Mouse (Mus musculus) T-helper 1 cell (primary cell): ENCODE measurements around the gene Entpd7.

Experiments
- in situ Hi-C: fragments of 300-600 bp; cut with MboI, MseI; formaldehyde crosslinking; loops from one replicate; pipeline ENCODE4 v1.15.1; 2025; ENCODE audit warnings: high pct_unique_total_duplicates

Gene Entpd7

GRCm38 (mm10) chr19:43674316-43674689 lies 15.2 kb upstream of the Entpd7 start:
- in situ Hi-C loops: loop anchor here (10.0 kb wide), 1 partner anchor 600 kb away; no protein-coding TSS in a partner anchor

DNA sequence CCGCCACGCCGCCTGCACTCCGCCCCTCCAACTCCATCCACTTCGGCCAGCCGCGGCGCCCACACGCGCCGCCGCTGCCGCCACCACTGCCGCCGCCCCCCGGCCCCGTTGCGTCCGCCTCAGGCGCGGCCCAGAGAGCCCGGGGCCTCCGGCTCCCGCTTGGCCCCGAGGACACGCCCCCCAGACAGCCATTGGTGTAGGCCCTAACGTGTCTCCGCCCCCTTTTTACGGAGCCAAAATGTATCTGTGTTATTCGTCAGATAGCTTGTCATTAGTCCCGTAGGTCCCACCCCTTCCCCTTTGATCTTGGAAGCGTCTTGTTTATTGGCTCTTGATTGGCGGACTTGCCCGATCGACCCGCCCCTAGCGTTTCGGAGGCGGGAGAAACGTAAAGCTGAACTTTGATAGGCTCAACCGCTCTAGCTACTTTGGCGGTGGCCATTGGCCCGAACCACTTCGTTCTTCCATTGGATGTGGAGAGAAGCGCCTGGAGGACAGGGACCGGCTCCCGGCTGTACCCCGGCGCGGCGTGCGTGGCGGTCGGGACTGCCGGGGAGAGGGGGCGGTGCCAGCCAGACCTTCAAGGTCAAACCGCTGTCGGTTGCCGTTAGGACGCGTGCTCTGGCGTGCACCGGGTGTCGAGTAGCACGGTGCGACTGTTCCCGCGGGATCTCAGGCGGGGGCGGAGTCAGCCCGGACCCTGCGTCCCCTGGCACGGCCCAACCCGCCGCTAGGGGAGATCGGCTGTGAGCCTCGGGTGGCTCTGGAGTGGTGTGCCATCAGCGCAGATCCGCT lies 14.5 kb upstream of the Entpd7 start, which contains the start of gene Slc25a28:
Gene Slc25a28, minus strand, starts transcription at position 152 of the 795 bp plus-strand sequence.
- in situ Hi-C loops: loop anchor here (10.0 kb wide), 1 partner anchor 600 kb away; no protein-coding TSS in a partner anchor

DNA sequence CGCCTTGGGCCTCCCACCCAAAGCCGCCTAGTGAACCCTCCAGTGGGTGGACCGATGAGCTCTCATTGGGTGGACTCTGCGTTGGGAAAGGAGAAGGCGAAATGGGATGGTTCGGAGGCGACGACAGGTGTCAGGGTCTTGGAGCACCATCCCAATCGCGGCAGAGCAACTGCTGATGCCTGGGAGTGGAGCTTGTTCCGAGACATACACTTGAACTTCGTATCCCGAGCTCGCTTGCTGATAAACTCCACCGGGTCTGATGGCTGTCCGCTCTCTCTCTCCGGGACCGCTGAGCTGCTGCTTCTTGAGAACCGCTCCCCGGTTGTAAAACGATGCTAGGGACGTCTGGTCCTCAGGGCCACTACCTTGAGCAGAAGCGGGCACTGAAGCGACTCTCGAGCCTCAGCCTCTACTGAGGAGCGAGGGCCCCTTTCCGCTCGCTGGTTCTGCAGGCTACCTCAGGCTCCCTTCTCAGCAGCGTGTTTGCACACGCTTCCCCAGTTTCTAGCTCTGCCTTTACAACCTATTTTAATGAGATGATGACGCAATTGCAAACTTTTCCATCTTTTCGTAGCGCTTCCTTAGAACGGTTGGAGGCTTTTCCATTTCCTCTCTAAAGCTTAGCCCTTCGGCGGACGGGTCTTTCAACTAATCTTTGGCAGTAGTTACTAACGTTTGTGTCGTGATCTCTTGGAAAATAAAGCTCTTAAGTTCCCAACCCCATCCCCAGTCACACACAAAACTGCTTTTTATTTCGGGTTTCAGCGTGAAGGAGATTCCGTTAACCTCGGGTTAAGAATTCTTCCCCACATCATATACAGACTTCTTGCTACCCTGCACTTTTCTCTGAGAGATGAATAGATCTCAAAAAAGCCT lies 13.7 kb upstream of the Entpd7 start:
- in situ Hi-C loops: loop anchor here (10.0 kb wide), 1 partner anchor 599 kb away; no protein-coding TSS in a partner anchor

DNA sequence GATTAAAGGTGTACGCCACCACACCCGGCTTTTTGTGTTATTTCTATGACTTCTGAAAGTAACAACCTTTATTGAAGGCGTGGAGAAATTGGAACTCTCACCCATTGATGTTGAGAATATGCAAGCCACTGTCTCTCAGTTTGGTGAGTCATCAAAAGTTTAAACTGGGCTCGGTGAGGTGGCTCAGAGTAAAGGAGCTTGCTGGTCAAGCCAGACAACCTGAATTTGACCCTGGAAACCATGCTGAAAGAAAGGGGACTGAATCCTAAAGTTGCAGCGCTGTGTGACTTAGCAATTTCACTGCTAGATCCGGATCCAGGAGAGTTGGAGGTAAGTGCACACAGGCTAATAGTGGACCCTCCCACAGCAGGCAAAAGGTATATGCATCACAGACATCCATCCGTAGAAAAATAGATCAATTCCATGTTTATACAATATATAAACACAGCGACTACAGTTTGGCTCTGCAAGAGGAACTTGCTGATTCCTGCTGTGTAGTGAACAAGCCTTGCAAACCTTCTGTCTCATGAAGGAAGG lies 10.9 kb upstream of the Entpd7 start:
- in situ Hi-C loops: loop anchor here (10.0 kb wide), 1 partner anchor 596 kb away; no protein-coding TSS in a partner anchor

GRCm38 (mm10) chr19:43679474-43679981 lies 9.9 kb upstream of the Entpd7 start:
- in situ Hi-C loops: loop anchor here (10.0 kb wide), 1 partner anchor 595 kb away; no protein-coding TSS in a partner anchor

- in situ Hi-C loops: loop anchor here (10.0 kb wide), 2 partner anchors 1393 to 1607 kb away; partner anchors contain the start of gene Kazald1
Measured at GRCm38 (mm10) chr19:43681541-43681940, 7.9 kb upstream of the Entpd7 start.

DNA sequence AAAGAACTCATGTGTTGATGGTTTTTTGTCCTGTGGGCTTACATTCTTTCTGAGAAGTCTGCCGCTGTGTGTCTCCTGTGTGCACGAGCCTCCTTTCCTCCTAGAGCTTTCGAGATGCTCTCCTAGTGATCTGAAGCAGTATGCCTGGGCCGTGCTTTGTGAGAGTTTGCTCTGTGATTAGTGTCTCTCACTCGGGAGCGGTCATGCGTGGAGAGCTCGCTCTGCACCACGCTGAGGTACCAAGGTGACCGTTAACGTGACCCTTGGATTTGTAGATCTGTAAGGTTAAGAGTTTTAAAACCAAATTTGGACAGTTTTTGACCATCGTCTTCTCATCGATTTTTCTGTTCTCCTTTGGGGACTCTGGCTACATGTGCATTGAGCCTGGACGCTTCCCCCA lies 3.3 kb downstream of the Entpd7 start:
- in situ Hi-C loops: no loop called here

- in situ Hi-C loops: no loop called here
Measured at GRCm38 (mm10) chr19:43695514-43695964, 6.1 kb downstream of the Entpd7 start.

GRCm38 (mm10) chr19:43697666-43698370 lies 8.3 kb downstream of the Entpd7 start:
- in situ Hi-C loops: no loop called here

DNA sequence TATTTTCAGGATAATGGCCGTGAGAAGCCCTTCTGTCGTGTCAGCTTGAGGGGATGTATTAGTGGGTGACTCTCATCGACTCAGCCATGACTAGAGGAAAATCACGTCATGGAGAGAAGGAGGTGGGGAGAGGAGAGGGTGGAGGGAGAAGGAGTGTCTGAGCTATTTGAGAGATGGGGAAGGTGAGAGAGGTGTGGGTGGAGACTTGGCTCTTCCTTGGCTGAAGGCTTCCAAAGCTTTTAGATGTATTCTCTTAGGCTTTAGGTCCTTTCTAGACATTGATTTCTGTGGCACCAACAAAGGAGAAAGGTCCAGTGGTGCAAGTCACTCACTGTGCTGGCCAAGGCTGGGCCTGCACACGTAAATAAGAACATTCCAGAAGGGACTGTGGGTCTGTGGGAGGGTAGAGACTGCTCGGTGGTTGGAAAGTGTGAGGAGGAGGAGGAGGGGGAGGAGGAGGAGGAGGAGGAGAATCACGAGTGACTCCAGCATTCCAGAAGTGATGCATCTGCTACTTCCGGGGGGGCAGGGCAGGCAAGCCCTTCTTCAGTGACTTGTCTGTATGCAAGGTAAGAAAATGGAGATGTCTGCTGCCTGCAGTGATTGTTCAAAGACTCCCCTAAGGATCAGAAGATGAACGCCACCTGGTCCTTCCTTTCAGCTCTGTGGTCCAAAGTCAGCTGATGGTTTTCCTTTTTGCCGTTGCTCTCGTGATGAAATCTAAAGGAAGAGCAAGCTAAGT lies 9.7 kb downstream of the Entpd7 start:
- in situ Hi-C loops: no loop called here

DNA sequence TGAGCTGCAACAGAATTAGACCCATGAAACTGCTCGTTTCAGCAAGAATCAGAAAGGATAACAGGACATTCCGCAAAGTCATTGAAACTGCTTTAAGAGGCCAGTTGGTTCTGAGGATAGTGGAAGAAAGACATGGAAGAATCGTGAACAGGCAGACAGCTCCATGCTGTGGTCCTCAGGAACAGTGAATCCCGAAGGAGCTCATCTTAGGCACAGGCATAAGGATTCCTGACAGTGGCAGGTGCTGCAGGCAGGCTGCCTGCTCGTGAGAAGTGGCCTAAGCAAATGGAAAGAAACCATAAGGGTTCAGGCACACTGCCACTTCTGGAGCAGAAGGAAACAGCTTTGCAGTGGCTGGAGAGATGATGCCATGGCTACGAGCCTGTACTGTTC lies 10.3 kb downstream of the Entpd7 start:
- in situ Hi-C loops: no loop called here

GRCm38 (mm10) chr19:43704211-43704610 lies 14.7 kb downstream of the Entpd7 start:
- in situ Hi-C loops: no loop called here

GRCm38 (mm10) chr19:43704787-43705497 lies 15.5 kb downstream of the Entpd7 start:
- in situ Hi-C loops: no loop called here

DNA sequence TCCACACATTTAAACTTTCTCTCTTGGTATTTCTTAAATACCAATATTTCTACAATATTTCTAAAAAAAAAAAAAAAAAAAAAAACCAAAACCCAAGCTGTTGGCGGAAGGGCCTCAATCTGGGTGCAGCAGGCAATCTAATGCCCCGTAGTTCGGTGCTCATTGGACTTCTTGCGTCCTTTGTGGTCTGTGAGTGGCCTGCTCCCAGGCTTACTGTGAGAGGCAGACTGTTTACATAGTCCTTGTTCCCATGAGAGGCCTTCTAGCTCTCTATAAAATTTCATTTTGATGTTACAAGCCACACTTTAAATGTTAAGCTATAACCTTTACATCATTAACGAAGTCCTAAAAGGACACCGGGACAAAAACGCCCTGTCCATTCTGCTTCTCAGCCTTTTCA lies 18.7 kb downstream of the Entpd7 start:
- in situ Hi-C loops: no loop called here

DNA sequence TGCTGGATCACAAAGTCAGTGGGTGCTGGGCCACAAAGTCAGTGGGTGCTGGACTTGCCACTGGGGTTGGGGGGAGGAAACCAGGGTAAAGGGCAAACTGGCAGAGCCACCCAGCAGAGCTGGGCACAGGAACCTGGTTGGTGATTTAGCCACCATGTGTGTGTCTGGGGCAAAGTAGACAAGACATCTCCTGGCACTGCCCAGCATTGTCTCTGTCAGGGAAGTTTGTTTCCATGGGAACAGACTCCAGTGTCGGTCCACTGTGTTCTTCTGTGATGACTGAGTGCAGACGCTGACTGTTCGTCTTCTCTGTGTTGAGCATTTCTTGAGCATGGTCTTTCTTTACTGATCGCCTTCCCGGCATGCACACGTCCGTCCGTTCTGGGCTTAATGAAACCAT lies 19.8 kb downstream of the Entpd7 start:
- in situ Hi-C loops: no loop called here

- in situ Hi-C loops: no loop called here
Measured at GRCm38 (mm10) chr19:43711159-43711916, 21.9 kb downstream of the Entpd7 start.

DNA sequence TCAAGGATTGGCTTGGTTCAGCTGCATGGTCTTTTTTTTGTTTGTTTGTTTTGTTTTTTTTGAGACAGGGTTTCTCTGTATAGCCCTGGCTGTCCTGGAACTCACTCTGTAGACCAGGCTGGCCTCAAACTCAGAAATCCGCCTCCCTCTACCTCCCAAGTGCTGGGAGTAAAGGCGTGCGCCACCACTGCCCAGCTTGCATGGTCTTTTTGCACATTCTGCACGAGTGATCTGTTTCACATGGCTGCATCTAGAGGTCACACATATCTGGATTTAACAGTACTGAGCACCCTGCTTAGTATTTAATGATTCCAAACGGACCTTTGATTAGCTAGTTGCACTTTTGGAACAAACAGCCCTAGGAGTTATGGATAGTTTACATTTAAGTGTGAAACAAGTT lies 22.5 kb downstream of the Entpd7 start:
- in situ Hi-C loops: no loop called here

DNA sequence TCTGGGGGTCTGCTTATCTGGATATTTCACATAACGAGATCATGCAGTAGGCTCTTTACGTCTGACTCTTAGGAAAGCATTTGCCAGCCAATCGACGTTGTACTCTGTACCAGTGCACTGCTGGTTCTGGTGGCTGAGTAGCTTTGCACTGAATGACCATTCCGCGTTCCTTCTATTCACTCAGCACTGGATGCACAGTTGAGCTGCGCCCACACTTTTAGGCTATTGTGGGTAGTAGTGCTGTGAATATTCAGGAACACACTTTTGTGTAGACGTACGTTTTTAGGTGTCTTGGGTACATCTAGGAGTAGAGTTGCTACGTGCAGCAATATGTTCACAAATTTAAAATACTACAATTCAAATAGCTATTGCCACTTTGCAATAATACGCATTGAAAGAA lies 30.6 kb downstream of the Entpd7 start:
- in situ Hi-C loops: no loop called here

DNA sequence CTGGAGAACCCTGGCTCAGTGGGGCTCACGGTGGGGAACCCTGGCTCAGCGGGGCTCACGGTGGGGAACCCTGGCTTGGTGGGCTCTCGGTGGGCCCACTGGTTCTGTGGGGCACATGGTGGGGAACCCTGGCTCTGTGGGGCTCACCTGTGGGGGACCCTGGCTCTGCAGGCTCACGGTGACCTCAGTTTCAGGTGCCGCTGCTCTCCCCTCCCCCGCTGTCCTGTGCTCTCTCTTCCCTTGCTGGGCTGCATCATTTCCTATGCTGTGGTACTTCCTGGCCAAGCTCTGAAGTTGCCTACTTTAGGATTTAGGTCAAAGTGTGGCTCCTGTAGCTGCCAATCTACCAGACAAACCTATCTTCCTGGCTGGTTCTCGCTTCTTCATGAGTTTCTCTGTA lies 33.4 kb downstream of the Entpd7 start:
- in situ Hi-C loops: no loop called here
